Mouse (Mus musculus) C2C12 (cell line): ENCODE measurements at regions not wholly inside any gene's neighbourhood (a gene's known extent, or its start where the extent isn't known, plus 50 kb on each side); places are given as distances from the start of the nearest gene placed in this dataset.

ENCODE experiments used
- H3K27me3 ChIP-seq: one replicate; pipeline ENCODE4 v1.6.1; 2011; ENCODE audit not compliant: control insufficient read depth, insufficient read depth, insufficient read length
- H3K36me3 ChIP-seq: one replicate; pipeline ENCODE4 v1.6.1; 2011; ENCODE audit not compliant: control insufficient read depth, insufficient read depth
- H3K4me3 ChIP-seq: one replicate; pipeline ENCODE4 v1.5.1; 2011; ENCODE audit warnings: mild to moderate bottlenecking, control low read depth; ENCODE audit not compliant: poor library complexity, insufficient read depth, severe bottlenecking
- H3K79me2 ChIP-seq: one replicate; pipeline ENCODE4 v1.6.1; 2011; ENCODE audit not compliant: control insufficient read depth, insufficient read depth
- H3K79me3 ChIP-seq: one replicate; pipeline ENCODE4 v1.6.1; 2011; ENCODE audit warnings: low read depth, control low read depth
- H3ac ChIP-seq: one replicate; pipeline ENCODE3; 2011; ENCODE audit warnings: low read depth; ENCODE audit not compliant: control insufficient read depth, insufficient read length
- CEBPB ChIP-seq: IDR thresholded peaks from one replicate; pipeline ENCODE4 v1.6.1; 2011; ENCODE audit warnings: low read depth, mild to moderate bottlenecking, control low read depth, moderate library complexity
- CTCF ChIP-seq: IDR thresholded peaks from one replicate; pipeline ENCODE4 v1.5.1; 2011; ENCODE audit not compliant: control insufficient read depth, insufficient read depth, insufficient read length
- FOSL1 ChIP-seq: IDR thresholded peaks from one replicate; pipeline ENCODE4 v1.8.0; 2011; ENCODE audit warnings: mild to moderate bottlenecking, low read length; ENCODE audit not compliant: poor library complexity, insufficient read depth, severe bottlenecking
- MAX ChIP-seq: IDR thresholded peaks from one replicate; pipeline ENCODE4 v1.6.1; 2011; ENCODE audit warnings: mild to moderate bottlenecking, control low read depth
- MYOD1 ChIP-seq: IDR thresholded peaks from one replicate; pipeline ENCODE4 v1.6.1; 2011; ENCODE audit warnings: low read depth; ENCODE audit not compliant: control insufficient read depth, insufficient read length
- MYOG ChIP-seq: IDR thresholded peaks from one replicate; pipeline ENCODE4 v1.6.1; 2011; ENCODE audit not compliant: control insufficient read depth, insufficient read length; ENCODE audit errors: extremely low read depth
- USF1 ChIP-seq: IDR thresholded peaks from one replicate; pipeline ENCODE4 v1.6.1; 2011; ENCODE audit warnings: low read depth, mild to moderate bottlenecking, control low read depth, moderate library complexity

GRCm38 (mm10) chr15:37157386-37157785 lies 149.8 kb upstream of the Zfp706 start:
- H3K79me2 ChIP-seq = no peaks in the 10 kb centered on the region
- no peak for TF ChIP-seq CTCF
- TF ChIP-seq CEBPB = no peak
- no peak for TF ChIP-seq MAX
- TF ChIP-seq USF1 = no peak
- H3ac ChIP-seq = no peak overlapping the region
- H3K27me3 ChIP-seq = peaks cover 25% of the 10 kb centered on the region
- no peak overlapping the region for H3K4me3 ChIP-seq
- H3K79me3 ChIP-seq = no peaks in the 10 kb centered on the region
- no peaks in the 10 kb centered on the region for H3K36me3 ChIP-seq

GRCm38 (mm10) chr15:37154934-37155333 lies 147.4 kb upstream of the Zfp706 start:
- no peak overlapping the region for H3ac ChIP-seq
- H3K36me3 ChIP-seq = no peaks in the 10 kb centered on the region
- H3K79me2 ChIP-seq = no peaks in the 10 kb centered on the region
- no peak for TF ChIP-seq MYOG
- TF ChIP-seq MAX = no peak
- no peak for TF ChIP-seq FOSL1
- no peak for TF ChIP-seq CEBPB
- no peak for TF ChIP-seq CTCF
- no peak for TF ChIP-seq MYOD1
- TF ChIP-seq USF1 = no peak
- no peak overlapping the region for H3K4me3 ChIP-seq
- H3K27me3 ChIP-seq = peaks cover 31% of the 10 kb centered on the region
- H3K79me3 ChIP-seq = no peaks in the 10 kb centered on the region

- no peaks in the 10 kb centered on the region for H3K36me3 ChIP-seq
- peaks cover 22% of the 10 kb centered on the region for H3K27me3 ChIP-seq
- H3K4me3 ChIP-seq = no peak overlapping the region
- no peaks in the 10 kb centered on the region for H3K79me3 ChIP-seq
- no peaks in the 10 kb centered on the region for H3K79me2 ChIP-seq
- TF ChIP-seq USF1 (no peak), CTCF (no peak), CEBPB (no peak), FOSL1 (no peak), MYOG (no peak), MAX (no peak), MYOD1 (no peak)
- H3ac ChIP-seq = no peak overlapping the region
Measured at GRCm38 (mm10) chr15:37153177-37153576, 145.6 kb upstream of the Zfp706 start.

GRCm38 (mm10) chr15:37135590-37136164 lies 128.1 kb upstream of the Zfp706 start:
- Histone ChIP-seq H3K79me3 (no peaks in the 10 kb centered on the region), H3K4me3 (no peak overlapping the region), H3ac (no peak overlapping the region), H3K79me2 (no peaks in the 10 kb centered on the region), H3K36me3 (no peaks in the 10 kb centered on the region), H3K27me3 (peaks cover 4% of the 10 kb centered on the region)
- TF ChIP-seq MYOD1 = no peak
- no peak for TF ChIP-seq MAX
- TF ChIP-seq FOSL1 = no peak
- TF ChIP-seq CTCF = no peak
- no peak for TF ChIP-seq CEBPB
- no peak for TF ChIP-seq USF1
- TF ChIP-seq MYOG = no peak

GRCm38 (mm10) chr15:37134913-37135589 lies 127.5 kb upstream of the Zfp706 start:
- H3K79me2 ChIP-seq = no peaks in the 10 kb centered on the region
- TF ChIP-seq CEBPB (no peak), USF1 (no peak), MYOD1 (no peak), MAX (no peak), MYOG (no peak), CTCF (no peak), FOSL1 (no peak)
- H3K4me3 ChIP-seq = no peak overlapping the region
- H3K36me3 ChIP-seq = no peaks in the 10 kb centered on the region
- H3ac ChIP-seq = no peak overlapping the region
- H3K79me3 ChIP-seq = no peaks in the 10 kb centered on the region
- peaks cover 9% of the 10 kb centered on the region for H3K27me3 ChIP-seq

GRCm38 (mm10) chr15:37134386-37134785 lies 126.8 kb upstream of the Zfp706 start:
- no peaks in the 10 kb centered on the region for H3K36me3 ChIP-seq
- H3K27me3 ChIP-seq = peaks cover 11% of the 10 kb centered on the region
- H3K79me2 ChIP-seq = no peaks in the 10 kb centered on the region
- H3K79me3 ChIP-seq = no peaks in the 10 kb centered on the region
- no peak overlapping the region for H3K4me3 ChIP-seq
- TF ChIP-seq CTCF (no peak), USF1 (no peak), MYOG (no peak), MAX (no peak), MYOD1 (no peak), CEBPB (no peak)
- no peak overlapping the region for H3ac ChIP-seq
